Mouse (Mus musculus) hindbrain, embryonic 14.5 days (tissue): Measurements from ENCODE around the gene Zfp652. TPM values are rescaled to one million over a fixed set of nuclear protein-coding genes. Genes with fewer than 3 reads are reported as not detected.
"Not testable (repeated sequence)": the region's sequence is repeated elsewhere in the genome, so short reads cannot be mapped to it uniquely, and the experiment has no call there.

Experiments used
- ATAC-seq: fragments of 200-750 bp; cut with Nextera tagmentation; 2 replicates; pipeline ENCODE4 v1.8.0; 2017; ENCODE audit warnings: moderate number of reproducible peaks, mild to moderate bottlenecking, moderate TSS enrichment, moderate library complexity; ENCODE audit not compliant: low FRiP score
- DNase-seq: peaks from one replicate; pipeline ENCODE4 v3.0.0-alpha.2; 2015; ENCODE audit warnings: low spot score
- H3K27ac ChIP-seq: fragments of 300-500 bp; sonication (generic); 2 replicates; pipeline ENCODE4 v1.5.1; 2014; ENCODE audit warnings: mild to moderate bottlenecking, moderate library complexity
- H3K27me3 ChIP-seq: fragments of 300-500 bp; sonication (generic); 2 replicates; pipeline ENCODE4 v1.6.1; 2014; ENCODE audit warnings: mild to moderate bottlenecking, low read length, mixed read lengths; ENCODE audit not compliant: control insufficient read depth, insufficient read depth
- H3K36me3 ChIP-seq: fragments of 300-500 bp; sonication (generic); replicated peaks from 2 replicates; pipeline ENCODE4 v1.6.1; 2014; ENCODE audit not compliant: control insufficient read depth, insufficient read depth
- H3K4me1 ChIP-seq: fragments of 300-500 bp; sonication (generic); replicated peaks from 2 replicates; pipeline ENCODE4 v1.6.1; 2014; ENCODE audit warnings: antibody characterized with exemption, low read length, mixed read lengths; ENCODE audit not compliant: control insufficient read depth, insufficient read depth
- H3K4me2 ChIP-seq: fragments of 300-500 bp; sonication (generic); replicated peaks from 2 replicates; pipeline ENCODE4 v1.6.1; 2014; ENCODE audit warnings: mild to moderate bottlenecking, moderate library complexity
- H3K4me3 ChIP-seq: fragments of 300-500 bp; sonication (generic); replicated peaks from 2 replicates; pipeline ENCODE4 v1.5.1; 2014; ENCODE audit warnings: mild to moderate bottlenecking, low read length
- H3K9ac ChIP-seq: fragments of 300-500 bp; sonication (generic); 2 replicates; pipeline ENCODE4 v1.6.1; 2014
- H3K9me3 ChIP-seq: fragments of 300-500 bp; sonication (generic); 2 replicates; pipeline ENCODE4 v1.6.1; 2016; ENCODE audit warnings: low read length; ENCODE audit not compliant: control insufficient read depth
- WGBS: fragments of 180-500 bp; shearing (Covaris S2); extraction: QIAGEN DNeasy Blood & Tissue Kit; methylation state at CpG from one replicate; pipeline ENCODE4 v1.1.7; 2014; 5-methylcytosine and 5-hydroxymethylcytosine counted together
- polyA plus RNA-seq: library from polyadenylated mRNA; unstranded; fragments of >200 nt; fragmentation: Nextera tagmentation; extraction: Ambion mirVana; gene quantifications from 2 replicates; pipeline ENCODE4 v1.2.1, GENCODE M21; 2014

The Zfp652 gene
- polyA plus RNA-seq, 1 experiment from 2014 or later: 12.8 TPM

DNA sequence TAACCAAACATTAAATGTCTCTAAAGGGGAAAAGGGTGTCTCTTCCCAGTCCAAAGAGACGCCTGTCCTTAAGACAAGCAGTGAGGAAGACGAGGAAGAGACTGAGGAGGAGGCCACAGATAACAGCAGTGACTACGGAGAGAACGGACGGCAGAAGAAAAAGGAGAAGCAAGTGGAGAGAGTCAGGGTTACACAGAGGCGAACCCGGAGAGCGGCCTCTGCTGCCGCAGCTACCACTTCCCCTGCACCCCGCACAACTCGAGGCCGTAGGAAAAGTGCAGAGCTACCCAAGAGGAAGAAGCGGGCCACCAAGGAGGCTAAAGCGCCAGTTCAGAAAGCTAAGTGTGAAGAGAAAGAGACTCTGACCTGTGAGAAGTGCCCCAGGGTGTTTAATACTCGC lies 37.1 kb downstream of the Zfp652 start:
- H3K4me1 ChIP-seq: no peaks in the 10 kb centered on the region
- WGBS: 87% methylated on average over 15 of the region's 15 CpGs
- no peaks in the 10 kb centered on the region for H3K27me3 ChIP-seq

DNA sequence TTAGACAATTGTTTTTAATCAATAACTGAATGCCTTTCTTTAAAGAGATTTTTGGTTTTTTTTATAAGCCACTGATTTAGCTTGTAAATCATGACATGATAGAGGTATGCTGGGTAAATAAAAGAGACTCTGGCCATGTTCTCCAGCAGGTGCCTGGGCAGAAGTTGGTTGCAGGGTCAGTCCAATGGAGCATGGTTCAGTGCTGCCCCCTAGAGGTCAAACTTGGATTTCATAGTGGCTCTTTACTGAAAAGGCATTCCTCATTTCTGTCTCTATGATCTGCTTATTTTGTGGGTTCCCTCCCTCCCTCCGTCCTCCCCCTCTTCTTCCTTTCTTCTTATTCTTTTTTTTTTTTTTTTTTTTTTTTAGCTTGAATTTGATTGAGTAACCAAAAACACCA lies 38.5 kb downstream of the Zfp652 start:
- Histone ChIP-seq H3K9ac (no peak overlapping the region), H3K4me1 (no peaks in the 10 kb centered on the region), H3K4me3 (no peak overlapping the region), H3K9me3 (no peaks in the 10 kb centered on the region; the same call in 1 of the 2 replicates), H3K4me2 (no peak overlapping the region), H3K27ac (no peak overlapping the region), H3K27me3 (no peaks in the 10 kb centered on the region), H3K36me3 (peaks cover 49% of the 10 kb centered on the region)
- WGBS: 30% methylated on average over 1 of the region's 1 CpGs
- ATAC-seq: no peak
- DNase-seq: peak; percentile 87

More for the DNA sequence above, 37.1 kb downstream of the Zfp652 start:
- Histone ChIP-seq H3K4me3 (no peak overlapping the region), H3K9me3 (no peaks in the 10 kb centered on the region; the same call in 1 of the 2 replicates), H3K9ac (no peak overlapping the region), H3K36me3 (peaks cover 36% of the 10 kb centered on the region), H3K4me2 (no peak overlapping the region), H3K27ac (no peak overlapping the region)
- ATAC-seq (no peak), DNase-seq (no peak)

DNA sequence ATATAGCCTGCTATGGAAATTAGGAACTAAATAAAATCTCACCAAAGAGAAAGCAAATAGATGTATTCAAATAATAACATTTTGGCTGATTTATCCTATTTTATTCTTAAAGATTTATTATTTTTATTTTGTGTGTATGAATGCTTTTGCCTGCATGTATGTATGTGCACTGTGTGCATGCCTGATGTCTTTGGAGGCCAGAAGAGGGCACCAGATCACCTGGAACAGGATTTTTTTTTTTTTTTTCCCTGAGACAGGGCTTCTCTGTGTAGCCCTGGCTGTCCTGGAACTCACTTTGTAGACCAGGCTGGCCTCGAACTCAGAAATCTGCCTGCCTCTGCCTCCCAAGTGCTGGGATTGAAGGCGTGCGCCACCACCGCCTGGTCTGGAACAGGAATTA lies 42.7 kb downstream of the Zfp652 start:
- 100% methylated on average over 4 of the region's 4 CpGs for WGBS

DNA sequence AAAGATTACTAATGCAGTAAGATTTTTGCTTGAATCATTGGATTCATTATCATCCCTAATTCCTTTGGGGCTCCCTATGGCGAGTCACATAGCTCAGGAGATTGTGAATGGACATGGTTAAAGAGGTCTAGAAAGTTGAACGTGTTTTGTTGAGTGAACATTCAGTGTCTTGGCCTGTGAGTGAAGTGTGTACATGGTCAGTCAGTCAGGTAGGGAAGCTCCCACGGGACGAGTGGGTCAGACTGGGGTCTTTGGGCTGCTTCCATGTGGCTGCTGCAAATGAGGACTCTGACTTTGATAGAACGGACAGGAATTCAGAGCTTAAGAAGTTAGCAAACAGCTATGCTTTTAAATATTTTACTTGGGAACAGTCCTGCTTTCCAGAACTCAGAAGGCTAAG lies 48.0 kb downstream of the Zfp652 start:
- no peak overlapping the region for H3K4me3 ChIP-seq
- no peaks in the 10 kb centered on the region for H3K4me1 ChIP-seq
- no peak overlapping the region for H3K4me2 ChIP-seq
- no peaks in the 10 kb centered on the region for H3K27me3 ChIP-seq
- no peaks in the 10 kb centered on the region for H3K9me3 ChIP-seq
- no peak overlapping the region for H3K27ac ChIP-seq
- H3K36me3 ChIP-seq: peaks cover 35% of the 10 kb centered on the region
- DNase-seq (no peak), ATAC-seq (no peak)
- WGBS: 92% methylated on average over 5 of the region's 5 CpGs
- no peak overlapping the region for H3K9ac ChIP-seq

More for the DNA sequence above, 42.7 kb downstream of the Zfp652 start:
- H3K36me3 ChIP-seq: peaks cover 43% of the 10 kb centered on the region
- not testable (repeated sequence) for H3K4me1 ChIP-seq, H3K4me2 ChIP-seq, ATAC-seq, H3K4me3 ChIP-seq, H3K27me3 ChIP-seq, H3K9me3 ChIP-seq, H3K27ac ChIP-seq, DNase-seq, H3K9ac ChIP-seq

DNA sequence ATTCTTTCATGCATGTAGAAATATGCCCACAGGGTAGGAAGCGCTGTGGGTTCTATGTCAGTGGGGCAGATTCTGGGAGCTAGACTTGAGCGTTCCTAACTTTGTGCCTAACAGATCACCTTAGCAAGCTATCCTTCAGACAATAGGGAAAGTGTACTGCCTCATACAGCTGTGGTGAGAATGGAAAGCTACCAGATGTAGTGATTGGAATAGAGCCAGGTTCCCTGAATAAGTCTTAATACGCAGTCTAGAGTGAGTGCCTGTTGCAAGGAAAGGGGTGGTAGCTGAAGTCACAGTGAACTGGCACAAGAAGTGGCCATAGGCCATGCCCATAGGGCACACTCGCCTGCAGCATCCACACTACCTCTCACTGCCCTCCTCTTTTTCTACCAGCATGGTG lies 50.5 kb downstream of the Zfp652 start:
- H3K9me3 ChIP-seq: no peaks in the 10 kb centered on the region
- WGBS: 93% methylated on average over 4 of the region's 4 CpGs
- peaks cover 35% of the 10 kb centered on the region for H3K36me3 ChIP-seq
- H3K4me2 ChIP-seq: no peak overlapping the region
- no peaks in the 10 kb centered on the region for H3K4me1 ChIP-seq
- no peaks in the 10 kb centered on the region for H3K27me3 ChIP-seq
- H3K4me3 ChIP-seq: no peak overlapping the region
- ATAC-seq (no peak), DNase-seq (no peak)
- no peak overlapping the region for H3K27ac ChIP-seq
- H3K9ac ChIP-seq: no peak overlapping the region

DNA sequence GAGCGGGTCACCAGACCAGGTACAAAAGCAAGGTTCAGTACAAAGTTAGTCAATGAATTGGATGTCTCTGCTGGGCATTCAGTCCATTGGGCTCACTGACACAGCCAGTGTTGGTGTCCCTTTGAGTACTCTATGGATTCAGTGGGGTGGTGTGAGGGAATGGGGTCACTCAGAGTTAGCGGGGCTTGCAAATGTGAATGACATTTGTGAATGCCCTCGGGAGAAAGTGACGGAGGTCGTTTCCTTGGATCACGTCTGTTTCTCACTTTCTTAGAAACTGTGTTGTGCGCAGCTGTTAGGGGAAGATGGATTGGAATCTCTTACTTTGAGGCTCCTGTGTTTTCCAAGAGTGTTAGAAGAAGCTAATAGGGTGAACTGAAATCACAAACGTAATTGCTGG lies 52.3 kb downstream of the Zfp652 start:
- H3K27ac ChIP-seq: no peak overlapping the region
- no peaks in the 10 kb centered on the region for H3K9me3 ChIP-seq
- H3K27me3 ChIP-seq: no peaks in the 10 kb centered on the region
- no peak overlapping the region for H3K4me3 ChIP-seq
- H3K4me1 ChIP-seq: no peaks in the 10 kb centered on the region
- ATAC-seq (no peak), DNase-seq (no peak)
- peaks cover 40% of the 10 kb centered on the region for H3K36me3 ChIP-seq
- H3K9ac ChIP-seq: no peak overlapping the region
- WGBS: 58% methylated on average over 8 of the region's 8 CpGs
- no peak overlapping the region for H3K4me2 ChIP-seq

DNA sequence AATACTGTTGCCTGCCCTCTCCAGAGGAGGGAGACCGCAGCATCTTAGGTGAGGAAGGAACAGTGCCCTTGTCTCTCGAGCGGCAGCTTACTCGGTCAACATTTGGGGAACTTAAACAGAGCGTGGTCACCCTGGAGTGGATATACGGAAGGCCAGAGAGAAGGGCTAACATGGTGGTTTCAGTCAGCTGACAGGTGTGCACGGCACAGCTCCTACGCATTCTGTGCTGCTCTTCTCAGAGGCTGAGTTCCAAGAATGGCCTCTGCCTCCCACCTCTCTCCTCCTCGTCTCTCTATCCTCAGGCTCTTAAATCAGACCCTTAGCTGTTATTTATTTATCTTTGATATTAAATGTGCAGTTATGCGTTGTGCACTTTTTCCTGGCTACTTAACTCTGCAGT lies 52.9 kb downstream of the Zfp652 start:
- no peak for ATAC-seq
- DNase-seq: no peak

DNA sequence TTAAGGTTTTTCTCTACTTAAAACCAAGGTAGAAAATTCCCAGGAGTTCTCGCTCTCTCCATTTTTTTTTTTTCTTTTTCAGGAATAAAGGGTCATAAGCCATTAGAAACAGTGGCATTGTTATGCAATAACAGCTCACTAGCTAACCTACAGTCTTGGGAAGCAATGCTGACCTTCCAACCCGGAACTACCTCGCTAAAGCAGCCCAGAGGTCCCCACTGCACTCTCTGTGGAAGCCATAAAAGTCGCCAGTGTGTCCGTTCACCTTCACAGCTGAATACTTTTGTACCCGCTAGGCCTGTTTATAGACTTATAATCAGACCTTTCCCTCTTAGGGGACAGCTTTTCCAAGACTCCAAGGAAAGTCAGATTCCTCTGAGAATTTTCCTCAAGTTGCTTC lies 55.8 kb downstream of the Zfp652 start:
- Histone ChIP-seq H3K4me3 (no peak overlapping the region), H3K9me3 (no peaks in the 10 kb centered on the region), H3K27ac (no peak overlapping the region), H3K9ac (no peak overlapping the region), H3K36me3 (peaks cover 37% of the 10 kb centered on the region), H3K4me1 (no peaks in the 10 kb centered on the region), H3K27me3 (no peaks in the 10 kb centered on the region), H3K4me2 (no peak overlapping the region)
- WGBS: 86% methylated on average over 6 of the region's 6 CpGs
- DNase-seq (no peak), ATAC-seq (no peak)

More for the DNA sequence above, 52.9 kb downstream of the Zfp652 start:
- Histone ChIP-seq H3K4me1 (no peaks in the 10 kb centered on the region), H3K27me3 (no peaks in the 10 kb centered on the region), H3K9me3 (no peaks in the 10 kb centered on the region), H3K36me3 (peaks cover 44% of the 10 kb centered on the region), H3K27ac (no peak overlapping the region), H3K9ac (no peak overlapping the region), H3K4me2 (no peak overlapping the region), H3K4me3 (no peak overlapping the region)
- WGBS: 90% methylated on average over 10 of the region's 10 CpGs

DNA sequence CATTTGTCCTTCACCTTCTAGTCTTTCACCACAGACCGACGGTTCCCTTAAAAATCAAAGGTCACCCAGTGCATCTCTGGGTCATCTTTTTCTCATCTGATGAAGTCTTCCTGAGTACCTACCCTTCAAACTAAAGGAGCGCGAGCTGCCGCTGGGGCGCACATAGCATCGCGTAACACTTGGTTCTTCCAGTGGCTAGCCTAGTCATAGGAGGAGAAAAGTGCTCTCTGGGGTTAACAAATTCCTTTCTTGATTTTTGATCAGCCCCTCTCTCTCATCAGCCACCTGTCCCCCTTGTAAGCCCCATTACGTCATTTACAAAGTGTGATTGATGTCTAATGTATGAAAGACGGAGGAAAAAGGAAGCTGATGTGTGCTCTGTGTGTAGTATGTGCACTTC lies 56.7 kb downstream of the Zfp652 start:
- no peaks in the 10 kb centered on the region for H3K27me3 ChIP-seq
- no peak for DNase-seq
- no peak overlapping the region for H3K4me2 ChIP-seq
- H3K9ac ChIP-seq: no peak overlapping the region
- peaks cover 37% of the 10 kb centered on the region for H3K36me3 ChIP-seq
- no peak for ATAC-seq
- no peak overlapping the region for H3K27ac ChIP-seq
- WGBS: 86% methylated on average over 10 of the region's 10 CpGs
- no peaks in the 10 kb centered on the region for H3K9me3 ChIP-seq
- H3K4me1 ChIP-seq: no peaks in the 10 kb centered on the region
- no peak overlapping the region for H3K4me3 ChIP-seq

DNA sequence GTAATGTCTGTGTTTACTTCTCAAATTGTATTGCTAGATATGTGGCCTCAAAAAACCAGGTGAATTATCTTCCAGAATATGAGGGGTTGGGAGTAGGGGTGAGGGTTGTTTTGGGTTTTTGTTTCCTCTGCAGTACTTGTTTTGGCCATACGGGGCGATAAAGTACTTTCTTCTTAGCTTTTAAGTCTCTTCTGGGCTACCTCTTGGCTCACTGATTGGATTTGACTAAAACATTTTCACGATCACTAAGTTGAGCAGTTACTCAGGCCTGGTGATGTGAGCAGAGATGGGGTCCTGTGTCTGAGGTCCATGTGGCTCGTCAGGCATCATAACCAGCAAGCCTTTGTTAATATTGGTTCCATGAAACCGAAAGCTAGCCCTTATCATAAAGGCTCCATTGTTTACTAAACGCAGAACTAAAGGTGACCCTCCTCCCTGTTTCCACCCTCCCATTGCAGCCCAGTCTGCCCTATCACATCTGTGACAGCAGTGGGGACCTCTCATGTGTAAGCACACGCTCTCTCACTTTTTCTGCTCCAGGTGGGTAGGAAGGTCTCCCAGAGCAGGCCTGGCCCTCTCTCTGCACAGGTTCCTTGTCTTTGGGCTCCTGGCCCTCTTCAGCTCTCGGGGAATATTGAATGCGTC lies 58.4 kb downstream of the Zfp652 start:
- no peak for ATAC-seq
- 65% methylated on average over 9 of the region's 9 CpGs for WGBS
- H3K4me2 ChIP-seq: no peak overlapping the region
- no peaks in the 10 kb centered on the region for H3K4me1 ChIP-seq
- H3K9ac ChIP-seq: no peak overlapping the region
- H3K27me3 ChIP-seq: no peaks in the 10 kb centered on the region
- H3K36me3 ChIP-seq: peaks cover 27% of the 10 kb centered on the region
- DNase-seq: no peak
- H3K27ac ChIP-seq: no peak overlapping the region
- no peaks in the 10 kb centered on the region for H3K9me3 ChIP-seq
- H3K4me3 ChIP-seq: no peak overlapping the region
